Mouse (Mus musculus): ENCODE data around the gene Noxa1.

The Noxa1 gene

DNA sequence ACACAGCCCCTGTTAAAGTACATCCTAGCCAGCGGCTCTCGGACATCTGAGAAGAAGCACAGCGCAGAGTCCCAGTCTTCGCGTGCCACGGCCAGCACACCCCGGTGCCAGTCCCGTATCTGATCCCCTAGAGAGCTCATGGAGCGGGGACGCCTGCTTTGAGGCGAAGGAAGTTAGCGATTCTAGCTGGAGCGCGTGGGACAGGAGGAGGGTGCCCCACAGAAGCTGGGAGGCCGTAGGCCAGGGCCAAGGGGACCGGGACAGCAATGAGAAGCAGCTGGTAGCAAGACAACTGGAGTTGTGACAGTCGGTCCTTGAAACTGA, 202 bp downstream of the Noxa1 start:
- no peak for DNase-seq

DNA sequence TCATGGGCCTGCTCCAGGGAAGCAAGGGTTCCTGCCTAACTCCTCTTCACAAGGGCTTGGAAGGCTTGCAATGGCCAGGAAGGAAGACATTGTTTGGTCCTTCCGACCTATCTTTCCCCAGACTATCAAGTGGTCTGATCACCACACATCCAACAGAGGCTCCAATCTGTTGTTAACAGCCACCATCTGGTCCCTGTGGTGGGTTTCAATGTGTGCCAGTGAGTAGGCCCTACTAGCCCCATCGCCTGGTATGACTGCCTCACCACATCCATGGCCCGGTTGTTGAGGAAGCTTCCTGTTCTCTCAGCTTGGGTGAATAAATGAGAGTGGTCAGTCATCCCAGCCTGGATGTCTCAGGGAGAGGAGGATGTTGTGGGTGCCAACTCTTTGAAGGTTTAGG, 6.3 kb downstream of the Noxa1 start:
- DNase-seq: no peak

DNA sequence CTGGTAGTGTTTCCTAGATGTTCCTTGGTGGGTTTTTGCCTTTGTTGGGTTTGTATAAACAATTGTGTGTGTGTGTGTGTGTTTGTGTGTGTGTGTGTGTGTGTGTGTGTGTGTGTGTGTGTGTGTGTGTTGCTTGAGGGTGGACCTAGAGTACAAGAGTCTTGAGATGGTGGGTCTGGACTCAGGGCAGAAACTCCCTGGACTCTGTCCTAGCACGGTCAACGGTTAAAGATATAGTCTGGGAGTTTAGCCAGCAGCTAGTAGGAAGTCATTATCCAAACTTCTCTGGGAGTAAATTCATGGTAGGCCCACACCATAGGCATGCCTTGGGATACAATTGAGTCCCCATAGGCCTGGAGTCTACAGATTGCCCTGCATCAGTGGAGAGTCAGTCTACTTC, 7.1 kb downstream of the Noxa1 start:
- DNase-seq: no peak

DNA sequence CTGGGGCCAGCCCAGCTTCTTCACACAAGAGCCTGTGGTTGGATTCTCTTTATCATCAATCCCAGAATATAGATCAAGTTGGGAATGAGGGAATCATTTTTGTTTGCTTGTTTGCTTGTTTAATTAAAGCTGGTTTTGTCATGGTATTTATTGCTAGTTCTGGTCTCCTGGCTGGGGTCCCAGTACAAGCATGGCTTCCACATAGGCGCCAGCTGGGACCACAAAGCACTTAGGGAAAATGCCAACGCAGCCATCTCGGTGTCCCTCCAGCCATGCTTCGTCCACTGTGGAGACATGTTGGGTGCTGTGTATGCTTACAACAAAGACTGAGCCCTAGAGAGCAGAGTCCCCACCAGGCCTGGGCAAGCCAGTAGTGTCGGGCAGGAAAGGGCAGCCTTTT, 9.4 kb downstream of the Noxa1 start:
- no peak for DNase-seq

DNA sequence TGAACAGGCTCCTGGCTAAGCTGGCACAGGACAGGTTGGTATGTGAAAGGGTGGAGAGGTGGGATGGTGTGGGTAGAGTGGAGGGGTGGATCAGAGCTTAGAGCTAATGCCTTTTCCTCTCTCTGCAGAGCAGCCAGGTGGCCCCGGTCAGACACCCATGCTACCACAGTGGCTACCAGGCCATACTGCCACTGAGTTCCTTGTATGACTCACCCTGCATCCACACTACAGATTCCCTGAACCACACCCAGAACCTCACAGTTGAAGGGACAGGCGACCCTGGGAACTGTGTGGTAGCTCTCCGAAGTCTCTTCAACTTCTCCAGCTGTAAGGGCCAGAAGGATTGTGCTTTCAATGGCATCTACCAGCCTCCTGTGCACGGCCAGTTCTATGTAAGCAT, 11.3 kb downstream of the Noxa1 start:
- no peak for DNase-seq

DNA sequence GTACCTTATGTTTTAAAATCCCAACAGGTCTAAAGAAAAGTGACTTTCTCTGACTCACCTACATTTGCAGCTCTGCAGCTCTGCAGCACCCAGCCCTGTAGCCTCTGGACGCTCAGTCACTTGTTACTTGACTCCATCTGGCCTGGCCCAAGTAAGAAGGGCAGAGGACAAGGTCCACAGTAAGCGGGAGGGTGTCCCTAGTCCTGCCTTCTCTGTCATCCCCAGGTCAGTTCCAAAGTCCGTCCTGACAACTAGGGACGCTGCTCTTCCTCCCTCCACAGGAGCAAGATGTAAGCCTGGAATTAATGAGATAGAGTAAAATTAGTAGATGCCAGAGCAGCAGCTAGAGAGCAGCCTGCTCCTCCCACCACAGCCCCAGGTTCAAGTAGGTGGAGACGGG, 14.9 kb downstream of the Noxa1 start, which contains the start of gene Entpd8:
Entpd8 (plus strand) TSS at position 229 of the 400 bp plus-strand sequence.
- DNase-seq: no peak

DNA sequence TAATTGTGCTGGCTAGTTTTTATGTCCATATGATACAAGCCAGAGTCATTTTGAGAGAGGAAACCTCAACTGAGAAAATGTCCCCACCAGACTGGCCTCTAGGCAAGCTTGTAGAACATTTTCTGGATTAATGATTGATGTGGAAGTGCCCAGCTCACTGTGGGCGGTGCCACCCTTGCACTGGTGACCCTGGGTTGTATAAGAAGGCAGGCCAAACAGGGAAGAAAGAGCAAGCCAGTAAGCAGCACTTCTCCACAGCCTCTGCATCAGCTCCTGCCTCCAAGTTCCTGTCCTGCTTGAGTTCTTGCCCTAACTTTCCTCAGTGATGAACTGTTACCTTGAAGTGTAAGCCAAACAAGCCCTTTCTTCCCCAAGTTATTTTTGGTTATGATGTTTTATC, 16.0 kb downstream of the Noxa1 start:
- no peak for DNase-seq

DNA sequence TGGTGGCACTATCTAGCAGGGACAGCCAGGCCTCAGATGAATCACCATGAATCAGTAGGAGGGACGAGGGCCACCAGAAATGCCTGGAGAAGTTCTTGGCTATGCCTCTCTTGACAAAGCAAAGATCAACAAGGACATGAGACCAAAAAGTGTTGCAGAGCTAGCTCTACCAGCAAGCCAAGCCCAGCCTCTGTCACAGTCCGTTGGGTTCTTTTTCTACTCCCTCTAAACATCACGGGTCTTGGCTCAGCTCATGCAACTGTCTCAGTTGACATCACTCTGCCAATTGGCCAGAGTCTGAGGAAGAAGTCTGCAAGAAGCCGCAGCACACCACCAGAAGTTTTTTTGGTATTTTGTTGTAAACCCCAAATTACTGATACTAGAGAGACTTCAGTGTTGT, 19.4 kb downstream of the Noxa1 start:
- DNase-seq: peak; percentile 14

DNA sequence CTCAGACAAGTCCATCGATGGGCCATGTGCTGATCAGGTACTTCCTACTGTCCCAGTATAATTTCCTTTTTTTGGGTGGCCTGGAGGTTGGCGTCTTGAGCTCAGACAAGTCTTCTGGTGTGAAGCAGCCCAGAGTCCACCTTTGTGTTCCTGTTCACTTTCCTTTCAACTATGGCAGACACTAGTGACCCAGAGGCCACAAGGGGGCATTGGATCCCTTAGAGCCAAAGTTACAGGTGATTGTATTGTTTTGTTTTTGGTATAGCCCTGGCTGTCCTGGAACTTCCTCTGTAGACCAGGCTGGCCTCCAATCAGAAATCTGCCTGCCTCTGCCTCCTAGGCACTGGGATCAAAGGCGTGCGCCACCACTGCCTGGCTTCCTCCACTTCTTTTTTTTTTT, 22.6 kb downstream of the Noxa1 start:
- DNase-seq: no peak

DNA sequence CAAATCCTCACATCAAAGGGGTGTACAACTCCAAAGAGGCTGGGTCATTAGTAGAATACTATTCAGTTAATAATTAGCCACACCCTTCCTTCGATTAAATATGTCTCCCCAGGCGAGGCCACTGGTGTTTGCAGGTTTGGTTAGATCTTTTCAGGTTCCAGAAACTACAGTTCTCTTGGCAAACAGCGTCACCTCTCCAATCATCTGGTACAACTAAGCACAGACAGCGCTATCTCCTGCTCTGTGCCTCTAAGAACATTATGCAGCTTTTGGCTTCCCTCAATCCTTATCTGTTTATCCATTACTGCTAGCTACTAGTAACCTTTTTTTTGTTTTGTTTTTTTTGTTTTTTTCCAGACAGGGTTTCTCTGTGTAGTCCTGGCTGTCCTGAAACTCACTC, 25.4 kb downstream of the Noxa1 start:
- DNase-seq: no peak

DNA sequence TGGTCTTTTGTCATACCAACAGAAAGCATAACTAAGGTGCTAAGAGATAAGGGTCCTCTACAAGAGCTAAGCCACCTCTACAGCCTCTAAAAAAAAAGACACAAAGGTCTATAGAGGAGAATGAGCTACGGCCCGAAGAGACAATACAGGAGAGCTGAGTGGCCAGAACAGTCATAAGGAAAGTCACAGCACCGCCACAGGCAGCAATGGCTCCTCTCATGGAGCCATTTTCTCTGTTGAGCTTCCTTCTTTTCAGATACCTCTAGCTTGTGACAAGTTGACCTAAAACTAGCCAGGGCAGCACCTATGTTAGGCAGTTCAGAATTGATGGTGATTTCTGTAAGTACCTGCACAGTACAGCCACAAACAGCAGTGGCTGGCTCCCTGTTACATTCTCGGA, 28.4 kb downstream of the Noxa1 start:
- no peak for DNase-seq

DNA sequence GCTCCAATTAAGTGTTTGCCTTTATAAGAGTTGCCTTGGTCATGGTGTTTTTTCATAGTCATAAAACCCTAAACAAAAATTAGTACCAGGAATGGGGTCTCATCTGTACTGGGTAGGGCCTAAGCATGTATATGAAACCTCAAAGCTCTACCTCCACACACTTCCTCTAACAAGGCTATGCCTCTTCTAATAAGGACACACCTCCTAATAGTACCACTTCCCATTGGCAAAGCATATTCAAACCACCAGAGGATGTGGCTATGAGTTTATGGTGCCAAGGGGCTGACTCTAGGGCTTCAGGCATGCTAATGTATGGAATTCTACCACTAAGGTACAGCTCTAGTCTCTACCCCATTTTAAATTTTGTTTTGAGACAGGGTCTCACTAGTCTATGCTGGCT, 29.4 kb downstream of the Noxa1 start:
- no peak for DNase-seq

DNA sequence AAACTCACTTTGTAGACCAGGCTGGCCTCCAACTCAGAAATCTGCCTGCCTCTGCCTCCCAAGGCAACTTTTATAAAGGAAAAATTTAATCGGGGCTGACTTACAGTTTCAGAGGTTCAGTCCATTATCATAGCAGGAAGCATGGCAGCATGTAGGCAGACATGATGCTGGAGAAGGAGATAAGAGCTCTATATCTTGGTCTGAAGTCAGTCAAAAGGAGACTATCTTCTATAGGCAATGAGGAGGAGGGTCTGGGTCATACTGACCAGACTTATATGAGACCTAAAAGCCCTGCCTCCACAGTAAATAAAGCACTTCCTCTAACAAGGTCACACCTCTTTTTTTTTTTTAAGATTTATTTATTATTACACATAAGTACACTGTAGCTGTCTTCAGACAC, 30.7 kb downstream of the Noxa1 start:
- no peak for DNase-seq

DNA sequence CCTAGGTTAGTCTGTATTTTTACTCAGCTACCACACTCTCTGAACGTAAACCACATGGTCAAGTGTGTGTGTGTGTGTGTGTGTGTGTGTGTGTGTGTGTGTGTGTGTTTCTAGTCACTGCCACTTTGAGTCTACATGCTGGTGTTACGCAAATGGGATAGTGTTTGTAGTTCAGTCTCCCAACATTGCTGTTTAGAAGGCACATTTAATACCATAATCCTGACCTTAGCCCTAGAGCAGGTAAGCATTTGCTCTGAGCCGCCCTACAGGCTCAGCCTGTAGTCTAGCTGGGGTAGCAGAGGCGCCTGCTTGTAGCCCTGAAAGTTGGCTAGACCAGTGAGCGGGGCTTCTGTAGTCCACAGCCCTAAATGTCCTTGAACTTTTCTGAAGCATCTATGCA, 31.4 kb downstream of the Noxa1 start:
- DNase-seq: no peak

DNA sequence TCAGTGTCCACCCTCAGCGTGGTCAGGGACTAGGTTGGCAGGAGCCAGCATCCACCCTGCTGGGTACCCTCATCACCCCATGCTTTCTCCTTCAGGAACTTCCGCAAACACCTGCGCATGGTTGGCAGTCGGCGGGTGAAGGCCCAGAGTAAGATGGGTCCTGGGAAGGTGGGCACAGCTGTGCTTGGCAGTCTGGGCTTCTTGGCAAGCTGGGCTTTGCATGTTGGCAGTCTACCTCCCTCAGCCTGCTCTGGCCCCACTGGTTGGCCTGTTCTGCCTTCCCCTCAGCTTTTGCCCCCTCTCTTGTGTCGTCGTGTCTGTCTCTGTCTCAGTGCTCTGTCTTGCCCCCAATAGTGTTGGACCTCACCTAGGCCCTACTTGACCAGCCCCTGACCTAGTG, 36.0 kb downstream of the Noxa1 start:
- no peak for DNase-seq

DNA sequence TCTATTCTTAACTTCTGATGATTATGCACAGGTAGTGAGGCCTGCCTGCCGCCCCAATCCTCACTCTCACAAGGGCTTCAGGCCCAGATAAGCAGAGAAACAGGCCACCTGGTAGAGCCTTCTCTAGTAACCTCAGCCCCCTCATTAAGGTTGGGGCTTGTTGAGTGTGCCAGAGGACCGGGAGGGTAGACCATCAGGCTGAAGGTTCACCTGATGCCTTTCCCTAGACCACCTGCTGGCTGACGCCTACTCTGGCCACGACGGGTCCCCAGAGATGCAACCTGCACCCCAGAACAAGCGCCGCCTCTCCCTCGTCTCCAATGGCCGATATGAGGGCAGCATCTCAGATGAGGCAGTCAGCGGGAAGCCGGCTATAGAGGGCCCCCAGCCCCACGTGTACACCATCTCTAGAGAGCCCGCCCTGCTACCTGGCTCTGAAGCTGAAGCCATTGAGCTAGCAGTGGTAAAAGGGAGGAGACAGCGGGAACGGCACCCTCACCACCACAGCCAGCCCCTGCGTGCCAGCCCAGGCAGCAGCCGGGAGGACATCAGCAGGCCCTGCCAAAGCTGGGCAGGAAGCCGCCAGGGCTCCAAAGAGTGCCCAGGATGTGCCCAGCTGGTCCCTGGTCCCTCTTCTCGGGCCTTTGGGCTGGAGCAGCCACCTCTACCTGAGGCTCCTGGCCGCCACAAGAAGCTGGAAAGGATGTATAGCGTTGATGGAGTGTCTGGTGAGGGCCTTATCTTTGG, 39.4 kb downstream of the Noxa1 start:
- no peak for DNase-seq

DNA sequence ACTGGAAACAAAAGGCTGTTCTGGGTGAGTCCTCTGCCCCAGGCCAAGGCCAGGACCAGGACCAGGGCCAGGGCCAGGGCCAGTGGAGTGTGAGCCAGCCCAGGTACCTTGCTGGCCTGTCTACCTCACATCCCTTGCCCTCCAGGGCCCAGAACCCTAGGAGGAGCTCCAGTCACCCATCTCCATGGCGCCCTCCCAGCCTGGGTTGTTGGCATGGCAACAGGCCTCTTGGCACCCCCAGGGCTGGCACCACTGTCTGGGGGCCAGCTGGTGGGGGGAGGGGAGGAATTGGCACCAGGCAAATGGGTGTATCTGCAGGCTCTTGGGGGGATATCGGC, 39.9 kb downstream of the Noxa1 start:
- no peak for DNase-seq

DNA sequence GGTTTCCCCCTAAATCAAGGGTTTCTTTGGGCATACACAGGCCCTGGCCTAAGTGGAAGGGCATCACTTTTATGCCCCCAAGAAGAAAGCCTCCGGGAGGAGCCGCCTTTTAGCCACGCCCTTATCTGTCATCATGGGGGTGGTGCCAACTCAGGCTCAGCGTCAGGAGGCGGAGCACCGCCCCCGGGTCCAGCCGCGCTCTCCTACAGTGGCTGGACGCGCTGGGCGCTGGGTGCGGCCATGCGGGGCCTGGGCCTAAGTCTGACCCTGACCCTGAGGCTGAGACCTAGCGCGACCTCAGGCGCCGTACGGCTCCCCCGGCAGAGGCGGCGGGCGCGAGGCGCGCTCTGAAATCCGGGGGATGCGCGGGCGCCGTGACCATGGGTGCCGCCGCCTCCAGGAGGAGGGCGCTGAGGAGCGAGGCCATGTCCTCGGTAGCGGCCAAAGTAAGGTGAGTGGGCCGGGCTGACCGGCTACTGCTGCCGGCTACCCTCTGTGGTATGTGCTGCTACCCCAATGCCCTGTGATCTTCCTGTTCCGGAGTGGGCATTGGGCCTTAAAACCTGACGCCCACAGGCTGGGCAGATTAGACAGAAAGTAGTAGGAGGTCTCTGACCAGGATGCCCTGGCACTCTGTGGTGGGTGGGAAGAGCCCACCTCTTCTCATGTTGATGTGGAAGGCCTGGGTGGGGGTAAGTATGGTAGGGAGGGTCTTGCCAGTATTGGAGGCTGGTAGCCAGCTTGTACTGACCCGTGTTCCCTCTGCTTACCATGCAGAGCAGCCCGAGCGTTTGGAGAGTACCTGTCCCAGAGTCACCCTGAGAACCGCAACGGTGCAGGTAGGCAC, 40.5 kb downstream of the Noxa1 start, which contains the start of gene Nsmf:
Nsmf (plus strand) TSS at position 135 of the 847 bp plus-strand sequence.
- DNase-seq: peak; percentile 92

DNA sequence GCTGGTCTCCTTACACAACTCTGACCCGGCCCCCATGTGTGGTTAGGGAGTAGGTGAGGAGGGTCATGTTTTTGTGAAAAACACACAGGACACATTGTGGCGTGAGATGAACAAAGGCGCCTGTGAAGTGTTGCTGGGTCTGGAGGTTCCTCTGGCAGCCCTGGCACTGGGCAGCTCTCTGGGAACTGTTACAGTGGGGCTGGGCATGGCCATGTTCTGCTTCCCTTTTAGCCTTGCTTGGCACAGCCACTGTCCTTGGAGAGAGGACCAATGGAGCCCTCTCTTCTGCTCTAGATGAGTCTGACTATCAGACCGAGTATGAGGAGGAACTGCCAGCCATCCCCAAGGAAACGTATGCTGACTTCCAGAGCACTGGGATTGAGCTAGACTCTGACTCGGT, 41.8 kb downstream of the Noxa1 start:
- DNase-seq: no peak

DNA sequence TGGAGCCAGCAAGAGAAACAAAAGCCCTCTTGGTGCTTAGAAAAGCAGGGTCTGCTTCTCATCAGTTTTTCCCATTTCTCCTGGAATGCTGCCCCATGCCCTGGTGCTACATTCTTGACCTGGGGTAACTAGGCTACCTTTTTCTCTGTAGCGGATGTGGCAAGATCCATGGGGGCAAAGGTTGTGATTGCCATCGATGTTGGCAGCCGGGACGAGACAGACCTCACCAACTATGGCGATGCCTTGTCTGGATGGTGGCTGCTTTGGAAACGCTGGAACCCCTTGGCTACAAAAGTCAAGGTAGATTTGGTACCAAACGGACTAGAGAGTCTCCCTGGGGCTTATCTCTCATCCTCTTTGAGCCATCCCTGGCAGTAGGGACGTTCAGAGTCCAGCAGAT, 43.5 kb downstream of the Noxa1 start:
- DNase-seq: no peak

DNA sequence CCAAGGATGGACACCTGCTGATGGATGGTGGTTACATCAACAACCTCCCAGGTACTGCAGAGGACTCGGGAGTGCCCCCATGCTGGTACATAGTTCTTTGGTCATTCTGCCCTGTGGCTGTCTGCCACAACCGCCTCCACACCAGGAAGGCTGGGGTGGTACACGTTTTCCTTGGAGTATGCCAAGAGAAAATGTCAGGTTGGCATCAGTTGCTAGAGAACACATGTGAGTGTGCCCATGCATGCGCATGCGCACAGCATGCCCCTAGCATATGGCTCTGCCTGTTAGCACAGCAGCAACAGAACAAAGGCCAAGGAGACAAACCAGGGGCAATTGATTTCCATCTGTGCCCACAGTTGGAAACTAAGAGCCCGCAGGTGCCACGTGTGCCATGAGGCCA, 44.0 kb downstream of the Noxa1 start:
- no peak for DNase-seq

DNA sequence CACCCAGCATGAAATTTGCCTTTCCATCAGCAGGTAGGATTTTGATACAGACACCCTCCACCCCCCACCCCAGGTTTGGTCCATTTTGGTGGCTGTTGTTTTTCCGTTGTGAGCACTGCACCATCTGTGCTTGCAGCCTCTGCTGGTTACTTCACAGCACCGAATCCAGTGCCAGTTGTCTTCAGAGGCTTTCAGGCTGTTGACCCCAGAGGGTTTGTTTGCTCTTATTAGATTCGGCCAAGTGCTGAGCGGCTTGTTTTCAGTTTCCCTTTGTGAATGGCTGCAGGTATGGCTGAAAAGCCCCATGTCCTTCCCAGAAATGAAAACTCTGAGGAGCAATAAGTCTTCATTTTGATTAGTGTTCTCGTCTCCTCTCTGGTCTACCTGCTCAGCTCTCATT, 54.9 kb downstream of the Noxa1 start:
- DNase-seq: no peak

Measured in lung, postnatal 14 days (tissue).